Mouse (Mus musculus) WW6 (cell line): ENCODE measurements around the gene Ttll2.
"Not testable (repeated sequence)": the region's sequence is repeated elsewhere in the genome, so short reads cannot be mapped to it uniquely, and the experiment has no call there.

Experiments
- DNase-seq: peaks from one replicate; pipeline ENCODE4 v3.0.0-alpha.2; 2013; ENCODE audit warnings: low read depth, low spot score

The Ttll2 gene

GRCm38 (mm10) chr17:7352596-7352995 is at the start of gene Ttll2:
TSS of gene Ttll2 (minus strand) at chr17:7352696.
- not testable (repeated sequence) for DNase-seq

GRCm38 (mm10) chr17:7399770-7400169 is 47.3 kb upstream of the Ttll2 start:
- not testable (repeated sequence) for DNase-seq

- DNase-seq: not testable (repeated sequence)
These were observed 45.8 kb upstream of the Ttll2 start for GRCm38 (mm10) chr17:7398198-7398847.

GRCm38 (mm10) chr17:7397079-7397478 is 44.6 kb upstream of the Ttll2 start:
- not testable (repeated sequence) for DNase-seq

GRCm38 (mm10) chr17:7396288-7396687 is 43.8 kb upstream of the Ttll2 start:
- not testable (repeated sequence) for DNase-seq

GRCm38 (mm10) chr17:7395671-7396070 is 43.2 kb upstream of the Ttll2 start:
- DNase-seq: not testable (repeated sequence)

GRCm38 (mm10) chr17:7395116-7395515 is 42.6 kb upstream of the Ttll2 start:
- DNase-seq: not testable (repeated sequence)

- DNase-seq: not testable (repeated sequence)
These were observed 37.4 kb upstream of the Ttll2 start for GRCm38 (mm10) chr17:7389898-7390297.

GRCm38 (mm10) chr17:7388958-7389356 is 36.5 kb upstream of the Ttll2 start:
- DNase-seq: not testable (repeated sequence)

GRCm38 (mm10) chr17:7388341-7388957 is 36.0 kb upstream of the Ttll2 start:
- not testable (repeated sequence) for DNase-seq

- not testable (repeated sequence) for DNase-seq
These were observed 33.5 kb upstream of the Ttll2 start for GRCm38 (mm10) chr17:7386016-7386415.

- not testable (repeated sequence) for DNase-seq
These were observed 32.9 kb upstream of the Ttll2 start, which contains the start of gene Unc93a2 for GRCm38 (mm10) chr17:7385364-7385763. TSS of gene Unc93a2 (minus strand) at chr17:7385464.

GRCm38 (mm10) chr17:7383167-7384143 is 31.0 kb upstream of the Ttll2 start:
- DNase-seq: not testable (repeated sequence)

GRCm38 (mm10) chr17:7382711-7383110 is 30.2 kb upstream of the Ttll2 start:
- DNase-seq: not testable (repeated sequence)

GRCm38 (mm10) chr17:7377907-7378306 is 25.4 kb upstream of the Ttll2 start:
- not testable (repeated sequence) for DNase-seq

GRCm38 (mm10) chr17:7376951-7377700 is 24.6 kb upstream of the Ttll2 start:
- not testable (repeated sequence) for DNase-seq

GRCm38 (mm10) chr17:7371879-7372278 is 19.4 kb upstream of the Ttll2 start, which contains the start of gene Gm49630:
TSS of gene Gm49630 (minus strand) at chr17:7371979.
- not testable (repeated sequence) for DNase-seq

- not testable (repeated sequence) for DNase-seq
These were observed 16.9 kb upstream of the Ttll2 start for GRCm38 (mm10) chr17:7369401-7369800.

- DNase-seq: not testable (repeated sequence)
These were observed 14.3 kb upstream of the Ttll2 start for GRCm38 (mm10) chr17:7366676-7367374.

GRCm38 (mm10) chr17:7366265-7366664 is 13.8 kb upstream of the Ttll2 start:
- DNase-seq: not testable (repeated sequence)
